Mouse (Mus musculus) kidney, postnatal 36 days (tissue): ENCODE measurements around the gene Piwil4.

Experiments used
- DNase-seq, 2 experiments: peaks; one replicate each; pipeline ENCODE4 v3.0.0; 2021 to 2022; ENCODE audit warnings: mixed read lengths in 2 of 2

Piwil4 gene

GRCm38 (mm10) chr9:14666071-14666470 lies 74.5 kb downstream of the Piwil4 start:
- DNase-seq, result no peak

- DNase-seq, result no peak
Observed at GRCm38 (mm10) chr9:14663591-14663990, 76.9 kb downstream of the Piwil4 start.

- no peak for DNase-seq
Observed at GRCm38 (mm10) chr9:14662876-14663275, 77.7 kb downstream of the Piwil4 start.

GRCm38 (mm10) chr9:14662138-14662537 lies 78.4 kb downstream of the Piwil4 start:
- DNase-seq, result no peak

- DNase-seq, result no peak
Observed at GRCm38 (mm10) chr9:14657926-14658325, 82.6 kb downstream of the Piwil4 start.

GRCm38 (mm10) chr9:14654010-14654409 lies 86.5 kb downstream of the Piwil4 start:
- DNase-seq, result no peak

- DNase-seq, result no peak
Observed at GRCm38 (mm10) chr9:14652761-14653160, 87.8 kb downstream of the Piwil4 start.

- DNase-seq, result no peak
Observed at GRCm38 (mm10) chr9:14647849-14648248, 92.7 kb downstream of the Piwil4 start.

GRCm38 (mm10) chr9:14646641-14647040 lies 93.9 kb downstream of the Piwil4 start:
- DNase-seq, result no peak
